Mouse (Mus musculus): ENCODE results near the gene Pzp. TPM values are rescaled to one million over a fixed set of nuclear protein-coding genes. Genes with fewer than 3 reads are reported as not detected.

Pzp gene
- polyA plus RNA-seq, 1 experiment: 0.12 TPM

DNA sequence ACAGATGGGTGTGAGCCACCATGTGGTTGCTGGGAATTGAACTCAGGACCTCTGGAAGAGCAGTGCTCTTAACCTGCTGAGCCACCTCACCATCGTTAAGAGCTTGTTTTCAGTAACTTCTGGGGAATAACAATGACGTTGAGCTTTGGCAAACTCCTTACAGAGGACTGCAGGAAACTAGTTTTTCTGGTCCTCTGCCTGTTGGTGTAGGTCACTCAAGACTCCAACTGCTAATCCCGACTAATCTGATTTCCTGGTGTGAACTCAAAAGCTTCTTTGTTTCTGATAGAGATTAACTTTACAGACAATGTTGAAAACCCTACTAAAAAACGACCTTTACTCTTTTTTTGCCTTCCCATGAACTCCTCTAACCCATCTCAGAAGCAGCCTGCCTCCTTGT, 49.0 kb downstream of the Pzp start:
- TF ChIP-seq POLR2A (IDR thresholded peaks at IDR 0.05; ENCODE audit: borderline replicate concordance, extremely low read depth, insufficient read depth, insufficient read length, poor library complexity, severe bottlenecking) (no peak), CTCF (IDR thresholded peaks at IDR 0.05; ENCODE audit: borderline replicate concordance, extremely low read depth, insufficient read depth, insufficient read length) (no peak)

DNA sequence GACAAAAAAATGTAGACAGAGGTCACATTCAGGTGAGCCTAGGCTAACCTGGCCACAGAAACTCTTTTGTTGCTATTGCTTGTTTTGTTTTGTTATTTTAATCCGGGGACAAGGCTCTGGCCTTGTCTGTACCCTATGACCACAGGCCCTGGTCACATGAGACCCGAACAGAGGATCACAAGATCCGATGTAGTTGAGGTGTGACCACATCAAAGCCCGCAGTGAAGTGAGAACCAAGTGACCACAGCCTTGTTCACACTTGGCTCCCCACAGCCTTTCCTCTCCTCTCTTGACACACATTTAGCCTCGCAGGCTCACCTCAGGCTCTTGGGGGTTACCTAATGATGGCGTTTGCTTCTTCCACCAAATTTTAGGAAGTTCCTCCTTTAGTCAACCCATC, 52.4 kb downstream of the Pzp start:
- no peak for TF ChIP-seq POLR2A (IDR thresholded peaks at IDR 0.05; ENCODE audit: borderline replicate concordance, extremely low read depth, insufficient read depth, insufficient read length, poor library complexity, severe bottlenecking)
- no peak for TF ChIP-seq CTCF (IDR thresholded peaks at IDR 0.05; ENCODE audit: borderline replicate concordance, extremely low read depth, insufficient read depth, insufficient read length)
- DNase-seq (ENCODE audit: low read depth): no peak

More for the DNA sequence above, 49.0 kb downstream of the Pzp start:
- no peak for DNase-seq (ENCODE audit: low read depth)

DNA sequence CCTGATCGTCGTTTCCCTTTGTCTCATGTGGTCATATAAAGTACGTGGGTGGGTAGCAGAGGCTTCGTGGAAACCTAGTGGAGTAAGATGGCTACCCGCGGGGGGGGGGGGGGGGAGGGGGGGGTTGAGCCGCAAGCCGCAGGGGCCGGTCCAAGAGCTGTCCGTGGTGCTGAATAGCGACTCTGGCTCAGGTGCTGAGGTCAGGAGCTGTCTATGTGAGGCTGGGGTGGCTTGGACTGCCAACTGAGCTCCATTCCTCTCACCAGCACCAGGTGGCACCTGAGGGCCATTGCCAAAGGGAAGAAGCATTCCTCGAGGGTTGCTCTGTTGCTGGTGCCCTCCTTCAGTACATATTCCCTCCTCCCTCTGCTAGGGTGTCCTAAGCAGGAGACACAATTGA, 57.1 kb downstream of the Pzp start:
- TF ChIP-seq CTCF (IDR thresholded peaks at IDR 0.05; ENCODE audit: borderline replicate concordance, extremely low read depth, insufficient read depth, insufficient read length) (0 out of 2 replicates have a peak, but pooled peaks have one; percentile 17), POLR2A (IDR thresholded peaks at IDR 0.05; ENCODE audit: borderline replicate concordance, extremely low read depth, insufficient read depth, insufficient read length, poor library complexity, severe bottlenecking) (no peak)
- DNase-seq (ENCODE audit: low read depth): peak; percentile 15

DNA sequence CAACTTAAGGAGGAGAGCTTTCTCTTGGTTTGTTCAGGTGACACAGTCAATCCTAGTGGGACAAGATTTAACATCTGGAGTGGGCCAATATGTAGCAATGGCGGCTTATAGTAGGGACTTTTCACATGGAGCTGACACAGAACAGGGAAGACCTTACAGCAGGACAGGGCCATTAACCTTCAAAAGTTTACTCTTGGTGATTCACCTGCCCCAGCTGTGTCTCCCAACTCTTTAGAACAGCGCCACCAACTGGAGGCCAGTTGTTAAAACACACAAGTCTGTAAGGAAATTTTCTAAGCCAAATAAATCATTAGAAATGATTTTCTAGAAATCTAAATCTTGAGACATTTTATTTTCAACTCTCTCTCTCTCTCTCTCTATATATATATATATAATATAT, 59.2 kb downstream of the Pzp start:
- TF ChIP-seq POLR2A (IDR thresholded peaks at IDR 0.05; ENCODE audit: borderline replicate concordance, extremely low read depth, insufficient read depth, insufficient read length, poor library complexity, severe bottlenecking): no peak
- no peak for TF ChIP-seq CTCF (IDR thresholded peaks at IDR 0.05; ENCODE audit: borderline replicate concordance, extremely low read depth, insufficient read depth, insufficient read length)
- DNase-seq (ENCODE audit: low read depth): no peak

DNA sequence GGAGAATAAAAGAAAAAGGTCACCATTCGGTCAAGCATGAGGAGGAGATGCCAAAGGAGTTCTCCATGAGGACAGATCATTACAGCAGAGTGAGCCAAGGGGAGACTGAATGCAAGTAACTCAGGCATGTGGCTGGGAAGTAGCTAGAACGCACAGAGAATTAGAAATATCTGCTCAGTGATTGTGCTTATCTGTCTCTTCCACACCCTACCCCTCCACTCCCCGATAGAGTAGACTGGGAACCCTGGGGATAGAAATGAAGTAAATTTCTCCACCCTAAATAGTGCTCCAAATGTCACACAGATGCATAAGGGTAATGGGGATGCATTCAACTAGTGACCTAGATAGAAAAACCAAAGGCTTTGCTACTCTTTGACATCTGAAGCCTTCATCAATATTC, 60.0 kb downstream of the Pzp start:
- no peak for TF ChIP-seq POLR2A (IDR thresholded peaks at IDR 0.05; ENCODE audit: borderline replicate concordance, extremely low read depth, insufficient read depth, insufficient read length, poor library complexity, severe bottlenecking)
- no peak for TF ChIP-seq CTCF (IDR thresholded peaks at IDR 0.05; ENCODE audit: borderline replicate concordance, extremely low read depth, insufficient read depth, insufficient read length)
- no peak for DNase-seq (ENCODE audit: low read depth)

DNA sequence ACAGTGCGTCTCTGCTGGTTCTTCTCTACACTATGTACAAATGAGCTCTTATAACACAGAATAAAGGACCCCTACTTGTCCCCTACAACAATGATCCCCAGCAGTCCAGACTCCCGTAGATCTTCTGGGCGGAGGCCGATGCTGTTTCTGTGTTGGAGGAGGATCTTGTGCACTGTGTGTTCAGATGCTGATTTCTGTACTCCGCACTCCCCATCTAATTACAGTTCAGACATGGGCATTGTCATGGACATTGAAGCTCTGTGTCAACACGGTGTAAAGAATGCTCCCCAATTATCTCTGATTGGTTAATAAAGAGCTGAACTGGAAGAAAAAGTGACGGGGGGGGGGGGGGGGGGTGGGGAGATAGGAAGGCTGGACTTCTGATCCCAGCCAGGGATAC, 60.5 kb downstream of the Pzp start:
- no peak for TF ChIP-seq POLR2A (IDR thresholded peaks at IDR 0.05; ENCODE audit: borderline replicate concordance, extremely low read depth, insufficient read depth, insufficient read length, poor library complexity, severe bottlenecking)
- TF ChIP-seq CTCF (IDR thresholded peaks at IDR 0.05; ENCODE audit: borderline replicate concordance, extremely low read depth, insufficient read depth, insufficient read length): no peak
- peak; percentile 57 for DNase-seq (ENCODE audit: low read depth)

DNA sequence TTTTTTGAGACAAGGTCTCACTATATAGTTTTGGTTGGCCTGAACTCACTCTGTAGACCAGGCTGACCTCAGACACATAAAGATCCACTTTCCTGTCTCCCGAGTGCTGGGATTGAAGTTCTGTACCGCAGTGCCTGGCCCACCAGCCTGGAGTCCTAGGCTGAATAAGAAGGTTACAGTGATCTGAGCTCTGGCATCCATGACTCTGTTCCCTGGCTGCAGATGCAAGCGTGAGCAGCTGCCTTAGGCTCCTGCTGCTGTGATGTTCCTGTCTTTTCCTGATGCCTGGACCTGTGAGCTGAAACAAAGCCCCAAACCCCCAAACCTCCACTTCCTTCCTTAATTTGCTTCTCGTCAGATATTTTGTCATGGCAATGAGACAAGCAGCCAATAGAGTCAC, 61.5 kb downstream of the Pzp start:
- DNase-seq (ENCODE audit: low read depth): no peak
- TF ChIP-seq POLR2A (IDR thresholded peaks at IDR 0.05; ENCODE audit: borderline replicate concordance, extremely low read depth, insufficient read depth, insufficient read length, poor library complexity, severe bottlenecking) (no peak), CTCF (IDR thresholded peaks at IDR 0.05; ENCODE audit: borderline replicate concordance, extremely low read depth, insufficient read depth, insufficient read length) (no peak)

DNA sequence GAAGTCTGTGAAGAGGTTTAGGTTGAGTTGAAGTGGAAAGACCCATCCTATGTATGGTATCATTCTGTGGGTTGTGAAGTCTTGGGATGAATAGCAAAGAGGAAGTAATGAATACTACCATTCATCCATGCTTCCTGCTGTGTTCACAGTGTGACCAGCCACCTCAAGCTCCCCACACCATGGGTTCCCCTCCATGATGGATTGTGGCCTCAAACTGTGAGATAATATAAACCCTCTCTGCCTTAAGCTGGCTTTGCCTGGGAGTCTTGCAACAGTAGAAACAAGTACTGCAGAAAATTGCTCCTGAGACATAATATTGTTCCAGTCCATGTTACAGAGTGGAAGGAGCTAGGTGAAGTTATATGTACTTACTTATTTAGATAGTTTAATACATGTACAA, 64.9 kb downstream of the Pzp start:
- TF ChIP-seq POLR2A (IDR thresholded peaks at IDR 0.05; ENCODE audit: borderline replicate concordance, extremely low read depth, insufficient read depth, insufficient read length, poor library complexity, severe bottlenecking): no peak
- TF ChIP-seq CTCF (IDR thresholded peaks at IDR 0.05; ENCODE audit: borderline replicate concordance, extremely low read depth, insufficient read depth, insufficient read length): no peak
- DNase-seq (ENCODE audit: low read depth): no peak

DNA sequence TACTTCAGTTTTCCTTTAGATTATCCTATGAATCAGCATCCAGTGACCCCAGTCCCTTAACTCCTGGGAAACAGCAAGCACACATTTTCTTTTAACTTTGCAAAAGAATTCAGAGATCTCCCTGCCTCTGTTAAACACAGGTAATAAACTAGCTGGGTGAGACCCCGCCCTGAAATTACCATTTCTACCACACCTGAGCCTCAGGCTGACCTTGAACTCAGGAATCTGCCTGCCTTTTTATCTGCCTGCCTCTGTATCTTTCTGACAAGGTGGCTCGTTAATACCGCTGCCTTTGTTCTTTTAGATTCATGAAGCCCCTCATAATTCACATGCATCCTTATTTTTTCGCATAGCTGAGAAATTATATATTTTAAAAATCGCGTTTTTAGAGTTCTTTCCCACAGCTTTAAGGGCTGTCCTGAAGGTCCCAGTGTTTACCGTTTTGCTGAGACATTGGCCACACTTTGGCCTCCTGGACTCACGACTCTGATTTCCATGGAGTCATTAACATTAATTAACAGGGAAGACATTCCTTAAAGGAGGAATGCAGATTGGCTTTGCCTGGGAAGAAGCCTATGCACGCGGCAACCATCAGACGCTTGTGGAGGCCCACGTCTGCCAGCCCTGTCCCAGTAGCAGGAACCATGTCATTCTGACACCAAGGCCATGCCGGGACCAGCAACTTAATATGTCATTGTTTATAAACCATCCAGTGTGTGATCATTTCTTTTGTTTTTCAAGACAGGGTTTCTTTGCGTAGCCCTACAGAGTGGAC, 65.6 kb downstream of the Pzp start:
- no peak for DNase-seq (ENCODE audit: low read depth)
- no peak for TF ChIP-seq POLR2A (IDR thresholded peaks at IDR 0.05; ENCODE audit: borderline replicate concordance, extremely low read depth, insufficient read depth, insufficient read length, poor library complexity, severe bottlenecking)
- TF ChIP-seq CTCF (IDR thresholded peaks at IDR 0.05; ENCODE audit: borderline replicate concordance, extremely low read depth, insufficient read depth, insufficient read length): no peak

DNA sequence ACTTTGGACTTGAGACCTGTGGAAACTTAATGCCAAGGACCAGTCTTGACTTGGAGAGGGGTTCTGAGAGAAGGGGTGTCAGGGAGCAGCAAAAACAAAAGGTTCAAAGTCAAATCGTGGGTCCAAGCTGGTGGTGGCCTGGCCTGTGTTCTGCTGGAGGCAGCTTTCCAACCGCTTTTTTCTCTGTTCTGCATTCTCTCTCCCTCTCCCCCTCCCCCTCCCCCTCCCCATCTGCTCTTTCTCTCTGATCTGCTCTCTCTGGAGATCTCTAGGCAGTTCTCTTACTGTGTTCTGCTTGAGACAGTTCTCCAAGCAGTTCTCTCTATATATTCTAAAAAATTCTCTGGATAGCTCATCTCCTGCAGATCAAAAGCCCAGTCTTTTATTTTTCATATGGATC, 66.2 kb downstream of the Pzp start:
- peak; percentile 56 for DNase-seq (ENCODE audit: low read depth)
- TF ChIP-seq POLR2A (IDR thresholded peaks at IDR 0.05; ENCODE audit: borderline replicate concordance, extremely low read depth, insufficient read depth, insufficient read length, poor library complexity, severe bottlenecking) (no peak), CTCF (IDR thresholded peaks at IDR 0.05; ENCODE audit: borderline replicate concordance, extremely low read depth, insufficient read depth, insufficient read length) (no peak)

DNA sequence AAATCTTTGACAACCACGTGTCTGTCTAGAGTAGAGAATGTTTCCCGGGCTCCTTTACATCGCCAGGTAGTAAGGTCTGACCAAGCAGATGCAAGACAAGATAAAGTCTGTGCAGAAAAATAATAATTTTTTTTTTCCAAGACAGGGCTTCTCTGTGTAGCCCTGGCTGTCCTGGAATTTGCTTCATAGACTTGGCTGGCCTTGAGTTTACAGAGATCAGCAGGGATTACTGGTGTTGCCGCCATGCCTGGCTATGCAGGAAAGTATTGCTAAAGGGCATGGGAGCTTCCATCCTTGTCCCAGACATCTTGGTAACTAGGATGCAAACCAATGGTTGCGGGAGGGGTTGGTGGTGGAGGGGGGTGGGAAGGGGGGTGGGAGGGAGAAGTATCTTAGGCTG, 69.3 kb downstream of the Pzp start:
- DNase-seq (ENCODE audit: low read depth): no peak
- TF ChIP-seq POLR2A (IDR thresholded peaks at IDR 0.05; ENCODE audit: borderline replicate concordance, extremely low read depth, insufficient read depth, insufficient read length, poor library complexity, severe bottlenecking) (no peak), CTCF (IDR thresholded peaks at IDR 0.05; ENCODE audit: borderline replicate concordance, extremely low read depth, insufficient read depth, insufficient read length) (no peak)
